Mouse (Mus musculus) frontal cortex, adult 2 months (tissue): ENCODE measurements around the gene Tbcel. TPM values are rescaled to one million over a fixed set of nuclear protein-coding genes. Genes with fewer than 3 reads are reported as not detected.

Experiments used
- DNase-seq, 2 experiments: peaks; one replicate each; pipeline ENCODE4 v3.0.0; 2022; ENCODE audit warnings: low spot score in 1 of 2; ENCODE audit errors: extremely low spot score in 1 of 2
- polyA plus RNA-seq: library from polyadenylated mRNA; depleted of rRNA; stranded (reverse); fragments of >200 nt; gene quantifications from 2 replicates; pipeline ENCODE4 v1.2.3, GENCODE M21; 2012

Tbcel gene
- polyA plus RNA-seq, 1 experiment: 33.3 TPM

DNA sequence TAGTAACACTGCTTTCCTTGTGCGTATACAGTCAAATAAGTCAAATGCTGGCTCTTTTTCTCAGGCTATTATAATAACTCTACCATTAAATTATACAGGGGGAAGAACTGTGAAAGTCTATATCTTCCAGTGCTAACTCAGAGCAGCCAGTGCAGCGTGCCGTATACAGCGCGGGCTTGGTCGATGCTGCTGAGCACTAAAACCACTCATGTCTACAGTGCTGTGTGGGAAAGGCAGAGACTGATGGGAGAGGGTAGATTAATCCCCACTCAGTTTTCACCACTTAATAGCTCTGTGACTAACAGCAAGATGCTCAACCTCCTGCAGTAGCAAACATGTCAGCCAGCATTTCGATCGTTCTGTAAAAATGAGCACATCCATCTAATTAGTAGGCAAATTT lies 53.2 kb downstream of the Tbcel start:
- no peak for DNase-seq

DNA sequence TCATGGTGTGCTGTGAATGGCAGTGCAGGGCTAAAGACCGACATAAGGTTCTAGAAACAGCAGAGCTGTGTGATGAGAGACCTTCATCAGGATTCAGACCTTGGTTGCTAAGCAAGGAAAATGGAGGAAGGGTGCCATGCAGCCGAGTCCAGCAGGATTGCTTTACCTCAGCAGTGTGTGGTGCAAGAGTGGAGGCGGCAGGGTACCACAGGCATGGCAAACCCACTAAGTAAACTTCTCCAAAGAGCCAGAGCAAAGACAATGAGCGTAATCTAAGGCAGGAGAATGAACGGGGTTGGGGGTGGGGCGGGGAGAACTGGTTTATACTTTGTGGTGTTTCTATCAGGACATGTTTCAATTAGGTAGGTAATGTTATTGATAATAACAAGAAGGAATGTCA lies 58.6 kb downstream of the Tbcel start:
- no peak for DNase-seq

DNA sequence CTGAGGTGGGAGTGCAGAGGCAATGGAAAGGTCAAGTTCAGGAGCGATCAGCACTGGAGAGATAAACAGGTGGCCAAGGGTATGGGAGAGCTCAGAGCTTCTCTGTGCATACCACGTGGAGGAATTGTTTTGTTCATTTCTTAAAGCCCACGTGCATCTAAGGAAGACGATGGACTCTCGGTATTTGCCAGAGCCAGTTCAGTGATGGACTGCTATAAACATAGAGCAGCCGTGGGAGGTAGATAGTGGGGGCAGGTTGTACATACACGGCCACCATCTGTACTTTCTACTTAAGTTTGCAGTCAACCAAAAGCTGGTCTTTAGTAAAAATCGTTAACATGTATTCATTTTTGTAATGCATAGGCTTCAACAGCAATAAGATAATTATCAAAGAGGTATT lies 65.5 kb downstream of the Tbcel start:
- no peak for DNase-seq

DNA sequence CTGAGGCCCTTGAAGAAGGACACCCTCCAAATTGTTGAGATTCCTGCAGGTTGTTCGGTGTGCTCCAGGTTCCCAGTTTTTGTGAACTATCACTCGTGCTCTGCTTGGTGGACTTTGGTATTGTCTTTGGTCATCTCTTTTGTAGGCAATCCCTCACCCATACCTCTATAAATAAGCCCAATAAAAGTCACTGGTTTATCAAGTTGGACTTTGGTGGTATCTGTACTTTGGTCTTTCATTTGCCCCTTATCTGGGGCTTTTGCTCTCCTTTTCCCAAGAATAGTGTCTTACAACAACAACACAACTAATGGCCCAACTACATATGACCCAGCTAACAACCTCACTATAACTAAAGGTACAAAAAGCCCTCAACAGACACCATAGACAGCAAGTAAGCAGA lies 66.4 kb downstream of the Tbcel start:
- no peak for DNase-seq

DNA sequence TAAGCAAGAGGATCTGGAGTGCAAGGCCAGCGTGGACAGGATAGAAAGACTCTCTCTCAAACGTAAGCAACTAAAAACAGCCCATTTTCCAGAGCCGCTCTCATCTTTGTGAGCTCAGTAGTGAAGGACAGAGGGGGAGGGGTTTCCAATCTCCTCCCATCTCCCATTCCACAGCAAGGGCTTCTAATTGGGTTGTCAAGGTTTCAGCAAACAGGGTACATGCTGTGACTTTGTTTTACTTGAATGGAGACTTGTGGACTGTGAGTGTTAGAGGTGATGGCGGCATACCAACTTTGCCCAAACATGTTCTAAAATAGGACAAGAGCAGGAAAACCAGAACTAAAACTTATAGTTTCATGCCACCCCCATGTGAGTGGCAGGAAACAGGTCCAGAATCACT lies 68.2 kb downstream of the Tbcel start:
- no peak for DNase-seq

DNA sequence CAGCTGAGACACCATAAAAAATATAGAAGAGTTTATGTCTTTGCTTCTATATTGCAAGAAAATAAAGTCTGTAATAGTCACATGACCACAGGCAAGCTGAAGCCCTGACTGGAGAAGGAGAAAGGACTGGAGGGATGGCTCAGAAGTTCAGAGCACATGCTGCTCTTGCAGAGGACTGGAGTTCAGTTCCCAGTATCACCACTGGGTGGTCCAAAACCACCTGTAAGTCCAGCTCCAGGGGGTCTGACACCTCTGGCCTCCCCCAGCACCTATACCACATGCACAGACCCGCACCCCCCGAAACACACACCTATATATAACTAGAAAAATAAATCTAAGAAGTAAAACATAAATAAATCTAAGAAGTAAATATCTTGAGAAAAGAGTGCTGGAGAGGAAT lies 75.5 kb downstream of the Tbcel start:
- DNase-seq: no peak

DNA sequence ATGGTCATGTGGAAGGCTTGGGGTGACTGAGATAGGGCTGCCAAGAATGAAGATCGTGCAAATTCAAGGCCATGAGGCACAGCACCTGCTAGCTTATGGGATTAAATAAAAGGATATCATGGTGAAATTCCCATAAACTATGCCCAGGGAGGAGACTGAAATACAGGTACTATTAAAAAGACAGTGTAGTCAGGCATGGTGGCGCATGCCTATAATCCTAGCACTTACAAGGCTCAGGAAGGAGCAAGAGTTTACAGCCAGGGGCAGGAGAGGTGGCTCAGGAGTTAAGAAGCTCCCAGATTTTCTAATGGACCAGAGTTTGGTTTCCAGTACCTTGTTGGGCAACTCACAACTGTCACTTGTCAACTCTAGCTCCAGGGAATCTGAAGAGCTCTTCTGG lies 76.0 kb downstream of the Tbcel start:
- DNase-seq: no peak

DNA sequence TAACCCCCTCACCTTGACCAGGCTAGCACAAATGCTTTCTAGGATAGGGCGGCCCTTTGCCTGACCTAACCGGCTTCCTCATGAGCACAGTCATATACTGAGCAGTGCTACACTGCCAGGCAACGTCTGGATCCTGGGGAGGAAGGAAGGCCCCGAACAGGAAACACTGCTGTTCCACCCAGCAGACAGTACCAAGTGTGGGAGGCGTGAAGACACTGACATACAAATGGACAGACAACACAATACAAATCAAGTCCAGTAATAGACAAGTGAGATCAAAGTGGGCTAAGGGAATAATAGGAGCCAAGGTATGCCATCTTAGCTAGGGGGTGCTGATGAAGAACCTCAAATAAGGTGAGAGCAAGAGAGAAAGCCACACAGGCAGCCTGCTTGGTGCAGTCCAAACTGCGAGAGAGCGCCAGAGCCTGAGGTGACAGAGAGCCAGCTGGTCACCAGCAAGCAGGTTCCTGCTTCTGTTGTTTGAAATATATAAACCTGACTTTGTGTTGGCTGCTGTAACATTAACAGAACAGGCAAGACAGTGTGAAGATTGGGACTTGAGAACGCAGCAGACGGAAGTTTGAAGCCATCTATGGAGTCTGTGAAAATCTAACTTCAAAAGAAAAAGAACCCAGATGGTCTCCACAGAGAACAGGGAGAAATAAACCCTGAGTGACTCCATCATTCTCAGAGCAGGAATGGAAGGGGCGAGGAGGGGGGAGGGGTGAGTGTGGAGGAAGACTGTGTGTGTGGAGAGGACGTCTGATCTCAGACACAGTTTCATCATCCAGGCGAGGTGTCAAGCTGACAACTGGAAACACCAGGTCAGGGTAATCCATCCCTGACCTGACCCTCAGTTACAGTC lies 79.3 kb downstream of the Tbcel start:
- DNase-seq: no peak

DNA sequence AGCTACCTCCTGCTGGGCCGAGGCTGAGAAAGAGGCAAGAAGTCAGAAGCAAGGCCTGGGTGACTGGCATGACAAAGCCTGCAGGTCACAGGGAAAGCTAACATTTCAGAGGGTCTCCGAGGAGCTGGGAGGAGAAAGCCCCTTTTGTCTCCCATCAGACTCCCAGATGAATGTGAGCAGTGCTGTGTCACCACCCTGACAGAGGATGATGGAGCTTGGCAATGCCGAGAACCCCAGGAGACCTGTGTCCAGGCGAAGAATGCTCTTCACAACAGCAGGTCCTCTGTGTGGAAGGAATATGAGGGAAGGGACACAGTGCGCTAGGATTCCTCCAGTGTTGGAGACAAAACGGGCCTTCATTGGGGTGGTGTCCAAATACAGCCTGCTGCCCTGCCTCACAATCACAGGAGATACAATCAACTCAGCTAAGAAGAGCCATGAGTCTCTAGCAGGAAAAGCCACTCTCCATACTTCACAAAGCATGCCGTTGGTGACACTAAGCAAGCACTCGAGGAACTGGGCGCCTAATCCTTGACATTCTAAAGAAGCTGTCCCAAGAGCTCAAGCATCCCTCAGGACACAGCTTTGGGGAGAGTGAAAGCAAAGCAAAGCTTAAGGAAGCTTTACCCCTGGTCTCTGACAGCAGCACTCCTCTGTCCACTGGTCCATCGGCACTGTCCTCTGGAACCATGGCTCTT lies 80.8 kb downstream of the Tbcel start:
- no peak for DNase-seq

DNA sequence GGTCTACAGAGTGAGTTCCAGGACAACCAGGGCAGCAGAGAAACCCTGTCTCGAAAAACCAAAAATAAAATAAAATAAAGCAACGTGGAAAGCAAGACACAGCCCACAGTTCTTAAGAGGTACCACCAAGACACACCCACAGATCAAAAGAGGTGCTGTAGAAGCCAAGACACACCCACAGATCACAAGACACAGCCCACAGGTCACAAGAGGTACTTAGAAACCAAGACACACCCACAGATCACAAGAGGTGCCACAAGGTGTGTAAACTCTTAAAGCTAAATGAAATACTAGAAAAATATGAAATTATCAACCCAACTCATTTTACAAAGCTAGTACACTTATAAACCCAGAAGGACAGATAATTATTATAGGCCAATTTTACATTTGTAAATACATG lies 84.0 kb downstream of the Tbcel start:
- DNase-seq: no peak

DNA sequence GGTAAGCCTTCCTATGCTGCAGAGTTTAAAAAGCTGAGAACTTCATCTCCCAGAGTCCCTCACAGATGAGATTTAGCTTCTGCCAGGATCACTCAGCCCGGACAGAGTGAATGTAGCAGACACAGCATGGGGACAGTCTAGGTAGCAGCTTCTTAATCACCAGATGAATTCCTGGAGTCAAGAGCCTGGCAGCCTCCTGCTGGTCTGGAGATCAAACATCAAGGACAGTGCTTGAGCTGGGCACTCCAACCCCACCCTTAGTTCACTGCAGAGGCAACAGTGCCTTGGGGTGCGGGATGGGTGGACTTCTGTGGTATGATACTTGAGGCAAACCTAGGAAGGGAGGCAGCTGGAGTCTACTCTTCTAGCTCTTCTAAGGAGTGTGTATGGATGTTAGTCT lies 87.9 kb downstream of the Tbcel start:
- DNase-seq: no peak

DNA sequence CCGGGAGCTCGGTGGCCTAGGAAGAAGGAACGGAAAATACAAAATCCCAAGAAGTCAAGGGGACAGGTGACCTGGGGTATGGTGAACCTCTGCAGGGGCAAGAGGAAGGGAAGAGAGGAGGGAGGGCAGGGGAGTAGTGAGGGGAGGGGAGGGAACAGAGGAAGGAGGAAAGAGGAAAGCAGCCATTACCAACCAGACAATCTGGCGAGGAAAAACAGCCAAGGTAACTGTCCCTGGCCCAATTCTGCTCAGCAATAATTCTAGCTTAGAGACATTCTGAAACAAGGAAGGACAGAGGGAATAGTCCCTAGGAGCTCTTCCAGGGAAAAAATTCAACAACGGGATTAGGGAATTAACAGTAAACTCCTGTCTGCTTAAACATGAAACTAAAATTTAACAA lies 88.8 kb downstream of the Tbcel start:
- DNase-seq: no peak

DNA sequence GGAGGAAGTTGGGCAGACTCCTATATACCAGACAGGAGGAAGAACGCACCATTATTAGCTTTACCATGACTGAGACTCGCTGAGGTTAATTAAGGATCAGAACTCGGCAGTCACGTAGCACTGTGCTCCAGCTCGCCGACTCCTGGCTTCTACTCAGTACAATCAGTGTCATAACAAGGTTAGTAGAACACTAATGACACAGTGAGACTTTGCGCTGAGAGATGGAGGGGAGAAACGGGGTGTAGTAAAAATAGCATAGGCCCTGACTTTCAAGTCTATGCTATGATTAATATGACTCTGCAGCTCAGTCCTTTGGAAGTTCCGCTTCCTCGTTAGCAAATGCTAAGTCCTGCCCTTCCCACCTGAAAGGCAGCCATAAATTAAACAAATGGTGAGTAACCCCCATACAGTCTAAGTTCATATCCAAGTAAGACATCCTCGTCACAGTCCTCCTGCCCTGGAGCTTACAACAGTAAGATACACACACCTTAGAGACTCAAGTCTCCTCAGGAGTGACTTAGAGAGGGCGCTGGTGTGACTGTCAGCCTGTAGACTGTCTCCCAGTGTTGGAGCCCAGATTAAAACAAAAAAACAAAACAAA lies 90.2 kb downstream of the Tbcel start:
- no peak for DNase-seq

DNA sequence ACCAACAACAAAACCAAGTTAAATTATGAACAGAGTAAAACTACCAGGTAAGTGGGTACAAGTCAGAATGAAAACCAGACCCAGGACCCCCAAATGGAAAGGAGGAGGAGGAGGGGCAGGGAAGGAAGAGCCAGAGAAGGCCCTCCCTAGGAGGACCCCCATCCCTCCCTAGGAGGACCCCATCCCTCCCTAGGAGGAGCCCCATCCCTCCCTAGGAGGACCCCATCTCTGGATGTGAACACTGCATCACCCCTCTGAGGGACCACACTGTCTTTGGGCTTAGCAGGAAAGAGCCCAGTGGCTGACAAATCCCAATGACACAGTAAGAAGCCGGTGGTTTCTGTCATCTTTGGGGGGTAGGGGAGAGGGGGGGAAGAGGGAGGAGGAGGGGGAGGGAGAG lies 92.4 kb downstream of the Tbcel start:
- no peak for DNase-seq

DNA sequence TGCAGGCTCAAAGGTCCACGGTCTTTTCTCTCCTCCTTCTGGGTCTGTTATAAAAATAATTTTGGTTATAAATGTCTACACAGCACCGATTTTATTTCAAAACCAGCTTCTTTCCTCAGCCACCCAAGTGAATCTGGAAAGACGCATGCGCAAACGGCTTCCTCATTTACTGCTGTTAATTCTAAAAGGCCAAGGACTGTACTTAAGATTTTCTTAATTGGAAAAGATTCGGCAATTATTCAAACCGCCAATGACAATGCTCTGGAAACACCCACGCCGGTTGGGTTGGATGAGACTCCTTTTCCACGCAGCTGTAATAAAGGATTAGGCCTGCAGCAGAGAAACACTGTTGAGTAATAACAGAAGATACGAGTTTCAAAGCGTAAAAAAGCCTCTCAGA lies 94.3 kb downstream of the Tbcel start:
- peak in 1 of 2 experiments; percentile 47 for DNase-seq

DNA sequence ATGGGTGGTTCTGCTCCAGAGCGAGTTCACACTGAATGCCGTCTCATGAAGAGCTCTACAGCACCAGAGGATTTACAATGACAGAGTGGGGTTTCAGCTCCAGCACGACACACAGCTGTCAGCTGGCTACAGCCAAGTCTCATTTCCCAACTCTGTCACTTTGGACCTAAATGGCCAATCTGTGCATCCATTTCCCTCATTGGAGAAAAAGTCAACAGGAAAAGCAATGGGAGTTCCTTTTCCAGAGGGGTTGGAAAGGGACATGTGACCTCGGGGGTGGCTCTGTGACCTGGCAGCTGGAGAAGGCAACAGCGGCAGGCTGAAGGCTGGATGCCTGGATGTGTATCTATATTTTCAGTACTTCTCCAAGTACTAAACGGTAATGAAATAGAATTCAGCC lies 96.3 kb downstream of the Tbcel start:
- DNase-seq: no peak

DNA sequence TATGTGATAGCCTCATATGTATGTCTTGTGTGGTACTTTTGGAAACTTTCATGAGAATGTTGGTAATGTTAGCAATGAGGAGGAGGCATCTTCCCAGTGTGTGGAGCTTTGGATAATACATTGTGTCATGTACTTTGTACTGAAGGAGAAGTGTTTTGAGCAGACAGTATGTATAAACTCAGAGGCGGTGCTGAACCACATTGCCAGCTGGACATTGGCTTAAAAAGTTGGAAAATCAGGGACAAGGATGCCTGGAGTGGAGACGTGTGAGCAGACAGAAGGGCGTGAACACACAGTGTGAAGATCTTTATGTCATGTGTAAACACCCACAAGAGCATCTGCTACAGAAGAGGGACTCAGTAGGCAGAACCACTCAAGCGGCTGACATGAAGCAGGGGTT lies 101.9 kb downstream of the Tbcel start:
- peak; percentile 63 to 71 for DNase-seq

DNA sequence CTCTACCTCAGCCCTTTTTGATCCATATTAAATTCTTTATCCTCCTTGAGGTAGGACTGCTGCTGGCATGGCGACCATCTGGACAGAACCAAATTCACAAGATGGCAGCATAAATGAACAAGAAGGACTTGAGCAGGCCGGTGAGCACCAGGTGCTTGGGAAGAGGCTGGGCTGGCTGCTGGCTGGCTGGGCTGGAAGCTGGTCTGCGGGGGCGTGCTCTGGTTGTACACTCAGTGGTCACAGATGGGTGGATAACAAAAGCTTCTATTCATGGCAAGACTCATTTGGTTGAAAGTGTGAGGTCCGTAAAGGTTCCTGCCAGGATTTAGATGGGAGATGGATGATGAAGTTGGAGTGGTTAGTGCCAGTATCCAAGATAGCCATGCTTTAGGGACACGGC lies 106.1 kb downstream of the Tbcel start:
- no peak for DNase-seq

DNA sequence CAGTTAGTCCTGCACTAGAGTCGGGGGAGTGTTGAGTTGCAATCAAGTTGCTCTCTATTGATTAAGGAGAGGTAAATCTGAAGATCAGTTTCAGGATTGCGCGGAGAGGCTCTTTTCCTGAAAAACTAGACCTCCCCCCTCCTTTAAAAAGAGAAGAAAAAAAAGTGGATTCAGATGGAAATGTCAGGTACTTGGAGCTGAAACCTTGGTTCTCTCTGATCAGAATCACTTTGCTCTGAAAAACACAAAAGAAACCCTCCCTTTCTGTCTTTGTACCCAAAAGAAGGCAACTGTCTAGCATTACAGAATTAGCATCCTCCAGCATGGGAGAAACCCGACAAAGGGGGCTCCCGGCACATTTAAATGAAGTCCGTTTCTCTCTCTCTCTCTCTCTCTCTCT lies 107.8 kb downstream of the Tbcel start, which contains the start of gene Tecta:
Gene Tecta (minus strand): TSS at position 101 of the 400 bp plus-strand sequence.
- DNase-seq: no peak

DNA sequence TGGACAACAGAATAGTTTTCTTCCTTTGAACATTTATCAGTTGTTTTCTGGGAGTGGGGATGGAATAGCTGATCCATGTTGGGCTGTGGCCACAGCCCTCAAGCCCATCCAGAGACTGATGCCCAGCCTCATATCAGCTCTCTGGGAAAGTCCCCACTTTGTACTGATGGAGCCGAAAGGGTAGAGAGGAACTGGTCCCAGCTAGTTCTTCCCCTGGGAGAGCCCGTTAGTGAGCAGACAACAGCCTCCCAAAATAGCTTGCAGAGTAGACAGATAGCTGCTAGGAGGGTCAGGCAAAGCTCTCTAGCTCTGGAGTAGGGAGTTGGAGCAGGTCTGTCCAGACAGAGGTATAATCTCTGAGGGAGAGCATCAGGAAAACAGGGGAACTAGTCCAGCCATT lies 111.5 kb downstream of the Tbcel start:
- no peak for DNase-seq

DNA sequence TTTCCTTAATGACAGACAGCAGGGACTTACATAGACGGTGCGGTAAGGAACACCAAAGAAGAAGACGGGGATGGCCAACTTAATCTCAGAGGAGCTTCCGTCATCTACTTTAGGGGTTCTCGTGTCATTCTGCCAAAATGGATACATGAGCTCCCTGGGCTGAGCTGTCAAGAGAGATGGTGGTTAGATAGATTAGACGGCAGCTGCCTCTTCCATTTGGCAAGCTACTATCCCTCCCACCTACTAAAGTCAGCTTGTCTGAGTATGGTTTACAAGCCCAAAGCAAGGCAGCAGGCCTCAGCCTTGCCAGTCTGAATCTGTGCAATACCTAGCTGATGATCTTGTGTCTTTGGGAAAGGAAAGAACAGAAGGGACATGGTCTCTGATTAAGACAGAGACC lies 112.7 kb downstream of the Tbcel start:
- DNase-seq: no peak

DNA sequence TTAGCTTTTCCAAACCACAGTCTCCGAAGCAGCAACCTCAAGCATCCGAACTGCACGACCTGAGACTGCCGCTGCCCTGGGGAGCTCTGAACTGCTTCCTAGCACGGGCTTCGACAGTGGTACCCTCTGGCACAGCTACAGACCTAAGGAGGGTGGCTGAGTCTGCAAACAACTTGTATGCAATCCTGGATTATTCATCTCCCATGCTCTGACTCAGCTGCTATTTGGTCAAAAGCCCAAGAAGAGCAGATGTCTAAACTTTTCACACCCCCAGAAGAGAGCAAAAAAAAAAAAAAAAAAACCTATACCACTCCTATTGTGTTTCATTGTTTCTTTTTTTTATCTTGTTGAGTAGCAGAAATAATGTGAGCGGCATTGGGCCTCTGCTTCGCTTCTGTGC lies 113.3 kb downstream of the Tbcel start:
- peak in 1 of 2 experiments; percentile 43 for DNase-seq
